Mouse (Mus musculus): Measurements from ENCODE around the gene Ankrd36. TPM values are rescaled to one million over a fixed set of nuclear protein-coding genes. Genes with fewer than 3 reads are reported as not detected.
"Not testable (repeated sequence)": the region's sequence is repeated elsewhere in the genome, so short reads cannot be mapped to it uniquely, and the experiment has no call there.

The Ankrd36 gene
- total RNA-seq, 4 experiments from 2014 or later, result not detected

- no peak for DNase-seq (ENCODE audit: low spot score)
Observed at GRCm38 (mm10) chr11:5545457-5545856, 24.0 kb upstream of the Ankrd36 start.

- no peak for DNase-seq (ENCODE audit: low spot score)
Observed at GRCm38 (mm10) chr11:5546693-5547092, 22.8 kb upstream of the Ankrd36 start.

- no peak for DNase-seq (ENCODE audit: low spot score)
Observed at GRCm38 (mm10) chr11:5551430-5551829, 18.1 kb upstream of the Ankrd36 start.

GRCm38 (mm10) chr11:5551931-5552330 lies 17.6 kb upstream of the Ankrd36 start:
- no peak for DNase-seq (ENCODE audit: low spot score)

DNA sequence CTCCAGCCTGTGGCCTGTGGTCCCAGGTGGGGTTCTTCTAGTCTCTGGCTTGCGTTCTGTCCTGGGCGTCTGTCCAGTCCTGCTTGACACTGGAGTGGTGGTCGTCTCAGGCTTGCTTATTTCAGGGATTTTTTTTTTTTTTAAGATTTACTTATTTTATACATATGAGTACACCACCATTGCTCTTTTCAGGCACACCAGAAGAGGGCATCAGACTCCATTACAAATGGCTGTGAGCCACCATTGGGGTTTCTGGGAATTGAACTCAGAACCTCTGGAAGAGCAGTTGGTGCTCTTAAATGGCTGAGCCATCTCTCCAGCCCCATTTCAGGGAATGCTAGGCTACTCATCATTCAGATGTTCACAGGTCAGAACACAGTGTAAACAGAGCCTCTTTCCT lies 9.2 kb upstream of the Ankrd36 start:
- no peak for DNase-seq (ENCODE audit: low spot score)

GRCm38 (mm10) chr11:5562625-5563268 lies 6.7 kb upstream of the Ankrd36 start:
- no peak for DNase-seq (ENCODE audit: low spot score)

GRCm38 (mm10) chr11:5563898-5564297 lies 5.6 kb upstream of the Ankrd36 start:
- no peak for DNase-seq (ENCODE audit: low spot score)

DNA sequence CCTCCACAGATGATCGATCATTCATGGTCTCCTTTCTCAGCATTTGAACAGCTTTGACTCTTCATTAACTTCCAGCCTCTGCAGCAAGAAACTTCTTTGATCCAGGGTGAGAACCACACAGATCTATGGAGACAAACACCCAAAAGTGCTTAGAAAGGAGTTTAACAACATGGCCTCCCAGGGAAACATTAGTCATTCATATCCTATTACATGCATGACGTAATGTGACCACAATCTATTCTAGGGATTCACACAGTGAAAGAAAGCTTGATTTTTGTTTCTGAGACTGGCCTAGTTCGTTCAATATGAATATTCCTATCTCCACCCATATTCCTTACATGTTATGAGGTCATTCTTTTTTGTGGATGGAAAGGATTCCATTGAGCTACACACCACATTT lies 3.9 kb upstream of the Ankrd36 start:
- DNase-seq (ENCODE audit: low spot score), result no peak

DNA sequence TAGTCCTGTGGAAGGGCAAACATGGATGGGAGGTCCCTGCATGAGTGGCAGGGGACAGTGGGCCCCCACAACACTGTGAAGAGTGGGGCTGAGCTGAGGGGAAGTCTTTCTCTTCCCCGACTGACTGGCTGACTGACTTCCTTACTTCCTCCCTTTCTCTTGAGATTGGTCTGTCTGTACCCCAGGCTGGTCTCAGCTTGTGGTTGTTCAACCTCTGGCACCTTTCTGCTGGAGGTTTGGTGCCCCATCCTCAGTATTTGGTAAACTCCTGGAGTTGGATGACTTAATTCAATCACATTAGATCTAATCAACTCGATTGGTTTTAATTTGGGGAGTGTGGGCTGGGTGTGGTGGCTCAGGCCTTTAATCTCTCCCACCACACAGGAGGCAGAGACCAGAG lies 3.0 kb upstream of the Ankrd36 start:
- DNase-seq (ENCODE audit: low spot score), result no peak

GRCm38 (mm10) chr11:5567654-5568053 lies 1.8 kb upstream of the Ankrd36 start:
- no peak for DNase-seq (ENCODE audit: low spot score)

DNA sequence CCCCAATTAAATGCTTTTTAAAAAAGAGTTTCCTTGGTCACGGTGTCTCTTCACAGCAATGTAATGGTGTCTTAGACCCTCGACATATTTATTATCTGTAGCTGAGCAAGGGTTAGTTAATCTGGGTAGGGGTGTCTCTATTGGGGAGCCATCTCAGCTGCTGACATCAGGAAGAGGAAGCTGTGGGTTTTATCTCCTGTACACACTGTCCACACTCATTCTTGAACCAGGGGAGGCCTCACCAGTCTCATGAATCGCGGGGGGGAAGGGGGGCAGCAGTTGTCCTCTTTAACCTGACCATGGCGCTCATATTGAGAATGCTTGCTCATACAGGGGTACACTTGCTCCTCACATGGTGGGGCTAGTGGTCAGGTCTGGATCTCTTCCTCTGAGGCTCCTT lies 1.4 kb upstream of the Ankrd36 start:
- DNase-seq (ENCODE audit: low spot score), result no peak

DNA sequence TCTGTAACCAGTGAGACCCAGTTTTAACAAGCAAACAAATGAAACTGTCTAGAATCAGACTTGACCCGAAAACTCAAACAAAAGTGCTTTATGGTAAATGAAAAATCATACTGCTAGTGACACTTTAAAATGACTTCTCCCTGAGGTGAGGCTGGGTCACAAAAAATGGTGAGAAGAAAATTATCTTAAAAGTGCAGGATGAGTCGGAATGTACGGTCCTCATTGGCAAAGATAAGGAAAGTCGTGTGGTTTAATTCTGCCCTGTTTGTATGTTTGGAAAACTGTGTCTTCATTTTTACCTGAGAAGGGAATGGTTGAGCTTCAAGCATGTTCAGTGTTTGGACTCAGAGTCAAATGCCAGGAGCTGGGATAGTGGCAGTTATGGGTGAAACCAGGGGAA lies 2.4 kb downstream of the Ankrd36 start:
- DNase-seq (ENCODE audit: low spot score), result no peak

GRCm38 (mm10) chr11:5573821-5574220 lies 4.3 kb downstream of the Ankrd36 start:
- no peak for DNase-seq (ENCODE audit: low spot score)

GRCm38 (mm10) chr11:5575046-5575445 lies 5.6 kb downstream of the Ankrd36 start:
- no peak for DNase-seq (ENCODE audit: low spot score)

DNA sequence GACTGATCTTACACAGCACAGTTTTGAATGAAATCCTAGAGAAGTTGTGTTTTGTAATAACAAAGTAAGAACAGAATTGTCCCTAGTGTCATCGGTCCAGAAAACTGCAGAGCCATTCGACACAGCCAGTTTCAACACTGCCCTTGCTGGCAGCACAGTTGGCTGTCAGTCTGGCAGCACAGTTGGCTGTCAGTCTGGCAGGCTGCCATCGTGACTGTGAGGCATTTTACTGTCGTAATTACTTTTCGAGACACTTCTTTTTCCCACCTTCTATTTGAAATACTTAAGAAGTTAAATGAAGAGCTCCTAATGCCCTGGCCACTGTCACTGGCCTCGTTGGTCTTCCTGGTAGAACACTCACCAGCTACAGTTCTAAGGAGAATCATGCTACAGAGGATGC lies 22.9 kb downstream of the Ankrd36 start:
- peak; percentile 7 for DNase-seq (ENCODE audit: low spot score)

DNA sequence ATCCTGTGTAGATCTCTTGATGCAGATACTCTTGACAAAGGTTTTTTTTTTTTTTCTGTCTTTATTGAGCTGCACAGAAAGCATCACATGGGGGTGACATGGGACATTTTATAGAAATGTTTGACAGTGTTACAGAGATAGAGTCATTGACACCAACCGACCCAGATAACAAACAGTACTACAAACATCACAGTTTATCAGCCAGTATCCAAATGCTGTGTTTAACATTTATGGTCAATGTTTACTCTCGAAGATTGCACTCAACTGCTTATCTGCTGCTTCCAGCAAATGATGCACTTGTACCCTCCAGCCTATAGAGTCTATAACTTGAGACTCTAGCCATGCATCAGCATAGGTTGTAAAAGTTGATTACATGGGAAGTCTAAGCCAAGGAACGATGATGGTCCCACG lies 25.9 kb downstream of the Ankrd36 start:
- DNase-seq (ENCODE audit: low spot score), result no peak

- no peak for DNase-seq (ENCODE audit: low spot score)
Observed at GRCm38 (mm10) chr11:5595792-5596191, 26.3 kb downstream of the Ankrd36 start.

- DNase-seq (ENCODE audit: low spot score), result peak; percentile 13
Observed at GRCm38 (mm10) chr11:5596756-5597155, 27.3 kb downstream of the Ankrd36 start.

DNA sequence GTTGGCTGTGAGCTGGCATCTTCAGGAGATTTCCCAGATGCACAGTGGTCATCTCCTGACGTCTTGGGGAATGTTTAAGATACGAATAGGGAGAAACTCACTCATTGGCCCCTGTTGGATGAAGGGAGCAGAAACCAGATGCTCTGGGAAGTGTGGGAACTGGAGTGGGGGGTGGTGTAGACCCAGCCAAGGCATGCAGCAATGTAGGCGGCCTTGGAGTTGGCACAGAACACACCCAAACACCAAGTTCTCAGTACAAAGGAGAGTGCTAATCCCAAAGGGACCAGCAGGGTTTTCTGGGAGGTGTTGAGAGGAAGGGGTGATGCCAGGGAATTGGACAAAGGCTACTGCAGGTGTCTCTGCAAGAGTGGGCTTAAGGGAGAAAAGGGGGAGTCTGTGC lies 35.9 kb downstream of the Ankrd36 start:
- no peak for DNase-seq (ENCODE audit: low spot score)

GRCm38 (mm10) chr11:5611918-5612317 lies 42.4 kb downstream of the Ankrd36 start:
- not testable (repeated sequence) for DNase-seq (ENCODE audit: low spot score)

DNA sequence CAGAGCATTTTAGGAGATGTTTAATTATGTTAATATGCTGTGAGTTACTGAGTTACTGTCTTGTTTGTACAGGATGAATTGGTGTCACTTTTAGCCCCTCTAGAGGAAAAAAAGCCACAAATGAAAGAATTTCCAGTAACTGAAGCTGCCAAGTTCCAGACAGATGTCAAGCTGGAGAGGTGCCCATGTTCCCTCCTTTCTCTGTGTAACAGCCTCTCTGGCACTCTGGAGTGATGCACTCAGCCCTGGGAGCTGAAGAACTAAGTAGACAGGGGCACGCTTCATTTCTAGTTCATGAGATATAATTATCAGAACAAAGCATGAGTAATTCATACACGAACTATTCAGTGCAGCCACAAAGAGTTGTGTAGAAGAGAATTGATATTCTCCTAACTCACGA lies 45.0 kb downstream of the Ankrd36 start:
- peak; percentile 12 for DNase-seq (ENCODE audit: low spot score)

DNA sequence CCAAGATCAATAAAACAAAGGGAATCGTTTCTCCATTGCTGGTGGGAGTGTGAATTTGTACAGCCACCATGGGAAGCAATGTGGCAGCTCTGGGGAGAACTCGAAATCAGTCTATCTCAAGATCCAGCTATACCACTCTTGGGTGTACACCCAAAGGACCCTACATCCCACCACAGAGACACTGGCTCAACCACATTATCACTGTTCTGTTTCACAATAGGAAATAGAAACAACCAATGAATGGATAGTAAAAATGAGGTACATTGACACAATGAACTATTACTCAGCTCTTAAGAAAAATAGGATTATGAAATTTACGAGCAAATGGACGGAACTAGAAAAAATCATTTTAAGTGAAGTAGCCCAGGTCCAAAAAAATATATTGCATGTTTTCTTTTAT lies 55.6 kb downstream of the Ankrd36 start:
- DNase-seq (ENCODE audit: low spot score), result no peak

DNA sequence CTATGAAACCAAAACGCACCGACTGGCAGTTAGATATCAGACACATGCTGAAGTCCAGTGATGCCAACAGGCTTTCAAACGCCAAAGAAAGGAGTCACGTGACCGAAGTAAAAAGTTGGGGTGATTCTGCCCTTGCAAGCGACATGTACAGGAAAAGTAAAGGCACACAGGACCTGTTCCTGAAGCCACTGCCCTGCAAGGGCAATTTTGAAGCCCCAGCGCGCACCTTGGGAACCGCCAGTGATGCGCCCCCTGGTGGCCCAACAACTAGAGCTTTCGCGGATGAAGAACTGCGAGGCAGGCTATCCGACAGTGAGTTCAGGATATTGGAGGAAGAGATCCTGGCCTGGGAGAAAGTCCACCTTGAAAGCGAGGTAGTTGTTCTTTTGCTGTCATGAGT lies 59.5 kb downstream of the Ankrd36 start:
- peak; percentile 65 for DNase-seq (ENCODE audit: low spot score)

- DNase-seq (ENCODE audit: low spot score), result no peak
Observed at GRCm38 (mm10) chr11:5643085-5643484, 73.6 kb downstream of the Ankrd36 start.
